Mouse (Mus musculus) liver, postnatal 0 days (tissue): ENCODE measurements around the gene Ehd1.

Source experiments
- CTCF ChIP-seq: sonication (generic); IDR thresholded peaks from 2 replicates; pipeline ENCODE4 v1.5.1; 2016; ENCODE audit warnings: antibody characterized with exemption, low read depth
- EP300 ChIP-seq: IDR thresholded peaks from 2 replicates; pipeline ENCODE4 v1.6.1; 2016; ENCODE audit warnings: antibody characterized with exemption, low read depth, mild to moderate bottlenecking

- TF ChIP-seq EP300 (no peak), CTCF (peak; percentile 24; the same call in 1 of the 2 replicates)
Observed at GRCm38 (mm10) chr19:6343066-6343925, 66.8 kb downstream of the Ehd1 start.
